Mouse (Mus musculus): ENCODE results near the gene Zfp638.

- no peak for TF ChIP-seq POLR2A (IDR thresholded peaks at IDR 0.05; ENCODE audit: low read depth, low read length)
- no peak for TF ChIP-seq CTCF (conservative IDR thresholded peaks at IDR 0.05; ENCODE audit: insufficient read depth, insufficient read length, low read depth, low read length)
Measured at GRCm38 (mm10) chr6:83838046-83838445, 28.9 kb upstream of the Zfp638 start.

Data from kidney, adult 2 months (tissue).